Mouse (Mus musculus): ENCODE measurements around the gene Ugt2b34. TPM values are rescaled to one million over a fixed set of nuclear protein-coding genes. Genes with fewer than 3 reads are reported as not detected.

Gene Ugt2b34
- total RNA-seq, 1 experiment, result 0.45 TPM

DNA sequence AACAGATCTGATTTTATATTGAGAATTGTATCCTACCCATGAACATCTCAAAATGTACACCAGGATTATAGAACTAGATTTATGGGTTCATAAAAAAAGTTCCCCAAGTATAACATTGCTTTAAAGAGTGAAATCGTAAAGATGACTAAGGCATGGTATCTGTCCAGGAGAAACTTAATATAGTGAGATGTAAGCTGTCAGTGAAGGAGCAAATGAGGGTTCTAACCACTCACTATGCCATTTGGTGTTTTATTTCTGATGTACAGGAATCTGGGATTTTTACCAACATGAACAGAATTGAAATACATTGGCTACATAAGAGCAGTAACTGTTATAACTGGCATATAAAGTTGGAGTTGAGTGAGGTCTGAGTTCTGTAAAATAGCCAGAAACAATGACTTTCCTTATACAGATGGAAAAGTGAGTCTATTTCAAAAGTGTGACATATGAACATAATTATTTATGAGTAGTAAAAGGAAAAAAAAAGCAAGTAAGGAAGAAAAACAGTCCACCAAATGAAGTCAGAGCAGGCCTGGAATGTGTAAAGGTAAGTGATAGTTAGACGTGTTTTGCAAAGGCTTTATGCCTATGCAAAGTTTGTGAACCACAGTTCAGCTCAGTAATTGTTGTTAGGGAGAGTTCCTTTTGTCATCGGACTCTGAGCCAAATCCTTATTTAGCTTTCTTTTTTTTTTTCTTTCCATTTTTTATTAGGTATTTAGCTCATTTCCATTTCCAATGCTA is 4.8 kb upstream of the Ugt2b34 start:
- Histone ChIP-seq H3K36me3 (ENCODE audit: control insufficient read depth, insufficient read depth, low read length, poor library complexity, severe bottlenecking) (no peaks in the 10 kb centered on the region), H3K9ac (ENCODE audit: insufficient read depth, low read depth, low read length, poor library complexity, severe bottlenecking) (no peak overlapping the region), H3K4me3 (ENCODE audit: insufficient read depth in 1 of 2, low read depth in 1 of 2, low read length in 2 of 2, poor library complexity in 1 of 2, severe bottlenecking in 1 of 2) (no peak overlapping the region), H3K9me3 (ENCODE audit: control insufficient read depth, insufficient read depth, low read depth, low read length) (no peaks in the 10 kb centered on the region), H3K27ac (ENCODE audit: insufficient read depth, low read depth, low read length, poor library complexity, severe bottlenecking) (no peak overlapping the region), H3K4me1 (ENCODE audit: control insufficient read depth in 2 of 2, insufficient read depth in 2 of 2, low read length in 2 of 2, poor library complexity in 1 of 2) (no peaks in the 10 kb centered on the region)
- no peak for DNase-seq (ENCODE audit: low read depth, low spot score)
- in situ Hi-C loops (cut with MboI; ENCODE audit: low sequenced_read_pairs in 2 of 2, unreplicated experiment in 2 of 2), result no loop called here
- TF ChIP-seq CHD2 (IDR thresholded peaks at IDR 0.05; ENCODE audit: low read depth, low read length), result no peak
- no peak for TF ChIP-seq ZNF384 (IDR thresholded peaks at IDR 0.05; ENCODE audit: low read depth, low read length)
- TF ChIP-seq HCFC1 (IDR thresholded peaks at IDR 0.05; ENCODE audit: borderline replicate concordance, insufficient read depth, low read length), result no peak
- no peak for TF ChIP-seq ZC3H11A (IDR thresholded peaks at IDR 0.05; ENCODE audit: borderline replicate concordance, low read depth, low read length)
- no peak for TF ChIP-seq MAFK (IDR thresholded peaks at IDR 0.05; ENCODE audit: insufficient read depth, low read depth, low read length)

DNA sequence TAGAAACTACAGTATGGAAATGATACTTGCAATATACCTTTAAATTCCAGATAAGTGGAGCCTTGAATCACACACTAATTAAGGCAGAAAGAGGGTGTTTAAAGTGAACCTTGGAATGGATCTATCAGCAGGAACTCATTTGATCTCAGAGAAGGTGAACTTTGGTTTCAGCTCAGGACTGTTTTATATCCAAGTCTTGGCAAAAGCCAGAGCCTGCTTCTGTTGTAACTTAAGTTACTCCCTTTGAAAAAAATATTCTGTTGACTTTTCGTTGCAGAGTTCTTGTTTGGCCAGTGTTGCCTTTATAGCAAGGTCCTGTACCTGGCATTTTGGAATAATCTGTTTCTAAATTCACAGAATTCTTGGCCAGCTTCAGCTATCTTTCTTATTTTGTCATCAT is 4.0 kb upstream of the Ugt2b34 start:
- Histone ChIP-seq H3K36me3 (ENCODE audit: control insufficient read depth, insufficient read depth, low read length, poor library complexity, severe bottlenecking) (no peaks in the 10 kb centered on the region), H3K4me3 (ENCODE audit: insufficient read depth in 1 of 2, low read depth in 1 of 2, low read length in 2 of 2, poor library complexity in 1 of 2, severe bottlenecking in 1 of 2) (no peak overlapping the region), H3K9me3 (ENCODE audit: control insufficient read depth, insufficient read depth, low read depth, low read length) (no peaks in the 10 kb centered on the region), H3K9ac (ENCODE audit: insufficient read depth, low read depth, low read length, poor library complexity, severe bottlenecking) (no peak overlapping the region), H3K4me1 (ENCODE audit: control insufficient read depth in 2 of 2, insufficient read depth in 2 of 2, low read length in 2 of 2, poor library complexity in 1 of 2) (no peaks in the 10 kb centered on the region), H3K27ac (ENCODE audit: insufficient read depth, low read depth, low read length, poor library complexity, severe bottlenecking) (no peak overlapping the region)
- DNase-seq (ENCODE audit: low read depth, low spot score), result no peak
- in situ Hi-C loops (cut with MboI; ENCODE audit: low sequenced_read_pairs in 2 of 2, unreplicated experiment in 2 of 2), result no loop called here
- no peak for TF ChIP-seq CHD2 (IDR thresholded peaks at IDR 0.05; ENCODE audit: low read depth, low read length)
- no peak for TF ChIP-seq ZC3H11A (IDR thresholded peaks at IDR 0.05; ENCODE audit: borderline replicate concordance, low read depth, low read length)
- TF ChIP-seq ZNF384 (IDR thresholded peaks at IDR 0.05; ENCODE audit: low read depth, low read length), result no peak
- TF ChIP-seq MAFK (IDR thresholded peaks at IDR 0.05; ENCODE audit: insufficient read depth, low read depth, low read length), result no peak
- no peak for TF ChIP-seq HCFC1 (IDR thresholded peaks at IDR 0.05; ENCODE audit: borderline replicate concordance, insufficient read depth, low read length)

- in situ Hi-C loops (cut with MboI; ENCODE audit: low sequenced_read_pairs in 2 of 2, unreplicated experiment in 2 of 2), result loop anchor here in 1 of 2 experiments (25.0 kb wide), 1 partner anchor 247 kb away; the partner anchor contains the start of gene Ugt2b5
- no peaks in the 10 kb centered on the region for H3K36me3 ChIP-seq (ENCODE audit: control insufficient read depth, insufficient read depth, low read length, poor library complexity, severe bottlenecking)
- DNase-seq (ENCODE audit: low read depth, low spot score), result no peak
- no peak overlapping the region for H3K9ac ChIP-seq (ENCODE audit: insufficient read depth, low read depth, low read length, poor library complexity, severe bottlenecking)
- H3K4me1 ChIP-seq (ENCODE audit: control insufficient read depth in 2 of 2, insufficient read depth in 2 of 2, low read length in 2 of 2, poor library complexity in 1 of 2), result no peaks in the 10 kb centered on the region
- TF ChIP-seq ZC3H11A (IDR thresholded peaks at IDR 0.05; ENCODE audit: borderline replicate concordance, low read depth, low read length), result no peak
- no peak for TF ChIP-seq HCFC1 (IDR thresholded peaks at IDR 0.05; ENCODE audit: borderline replicate concordance, insufficient read depth, low read length)
- no peak for TF ChIP-seq MAFK (IDR thresholded peaks at IDR 0.05; ENCODE audit: insufficient read depth, low read depth, low read length)
- no peak overlapping the region for H3K27ac ChIP-seq (ENCODE audit: insufficient read depth, low read depth, low read length, poor library complexity, severe bottlenecking)
- no peaks in the 10 kb centered on the region for H3K9me3 ChIP-seq (ENCODE audit: control insufficient read depth, insufficient read depth, low read depth, low read length)
- no peak overlapping the region for H3K4me3 ChIP-seq (ENCODE audit: insufficient read depth in 1 of 2, low read depth in 1 of 2, low read length in 2 of 2, poor library complexity in 1 of 2, severe bottlenecking in 1 of 2)
Measured at GRCm38 (mm10) chr5:86889933-86890332, 16.8 kb downstream of the Ugt2b34 start.

DNA sequence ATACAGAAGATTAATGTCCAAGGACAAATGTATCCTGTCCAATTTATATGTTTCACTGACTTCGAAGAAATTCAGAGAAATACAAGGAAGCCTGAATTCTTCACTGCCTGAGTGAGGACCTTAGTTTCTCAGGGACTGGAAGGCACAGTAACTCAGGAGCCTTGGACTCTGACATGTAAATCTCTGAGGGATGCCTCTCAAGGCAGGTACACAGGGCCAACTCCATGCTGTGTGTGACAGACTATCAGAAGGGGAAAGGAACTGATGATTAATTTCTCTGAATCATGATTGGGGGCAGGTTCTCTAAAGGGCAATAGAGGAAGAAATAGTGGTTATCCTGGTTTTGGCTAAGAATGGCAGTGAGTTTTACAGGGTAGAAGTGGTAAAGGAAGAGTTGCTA is 18.3 kb downstream of the Ugt2b34 start:
- no peaks in the 10 kb centered on the region for H3K9me3 ChIP-seq (ENCODE audit: control insufficient read depth, insufficient read depth, low read depth, low read length)
- no peak for DNase-seq (ENCODE audit: low read depth, low spot score)
- no peaks in the 10 kb centered on the region for H3K36me3 ChIP-seq (ENCODE audit: control insufficient read depth, insufficient read depth, low read length, poor library complexity, severe bottlenecking)
- in situ Hi-C loops (cut with MboI; ENCODE audit: low sequenced_read_pairs in 2 of 2, unreplicated experiment in 2 of 2), result loop anchor here in 1 of 2 experiments (25.0 kb wide), 1 partner anchor 249 kb away; the partner anchor contains the start of gene Ugt2b5
- H3K9ac ChIP-seq (ENCODE audit: insufficient read depth, low read depth, low read length, poor library complexity, severe bottlenecking), result no peak overlapping the region
- H3K4me3 ChIP-seq (ENCODE audit: insufficient read depth in 1 of 2, low read depth in 1 of 2, low read length in 2 of 2, poor library complexity in 1 of 2, severe bottlenecking in 1 of 2), result no peak overlapping the region
- H3K4me1 ChIP-seq (ENCODE audit: control insufficient read depth in 2 of 2, insufficient read depth in 2 of 2, low read length in 2 of 2, poor library complexity in 1 of 2), result no peaks in the 10 kb centered on the region
- no peak for TF ChIP-seq HCFC1 (IDR thresholded peaks at IDR 0.05; ENCODE audit: borderline replicate concordance, insufficient read depth, low read length)
- TF ChIP-seq MAFK (IDR thresholded peaks at IDR 0.05; ENCODE audit: insufficient read depth, low read depth, low read length), result no peak
- no peak for TF ChIP-seq ZNF384 (IDR thresholded peaks at IDR 0.05; ENCODE audit: low read depth, low read length)
- no peak for TF ChIP-seq CHD2 (IDR thresholded peaks at IDR 0.05; ENCODE audit: low read depth, low read length)
- no peak for TF ChIP-seq ZC3H11A (IDR thresholded peaks at IDR 0.05; ENCODE audit: borderline replicate concordance, low read depth, low read length)
- no peak overlapping the region for H3K27ac ChIP-seq (ENCODE audit: insufficient read depth, low read depth, low read length, poor library complexity, severe bottlenecking)
